Mouse (Mus musculus): ENCODE data around the gene Best1. TPM values are rescaled to one million over a fixed set of nuclear protein-coding genes. Genes with fewer than 3 reads are reported as not detected.
A peak's percentile ranks its signal among the peaks of the same experiment; 100 is the strongest.

Gene Best1
- total RNA-seq, 2 experiments from 2014 or later, result not detected

- ATAC-seq (ENCODE audit: poor library complexity, severe bottlenecking), result peak; percentile 88
These were observed 35.2 kb downstream of the Best1 start for GRCm38 (mm10) chr19:9966096-9966867.

GRCm38 (mm10) chr19:9964205-9964916 lies 37.1 kb downstream of the Best1 start:
- ATAC-seq (ENCODE audit: poor library complexity, severe bottlenecking), result no peak

GRCm38 (mm10) chr19:9960769-9961168 lies 40.7 kb downstream of the Best1 start:
- ATAC-seq (ENCODE audit: poor library complexity, severe bottlenecking), result no peak

GRCm38 (mm10) chr19:9957965-9958364 lies 43.5 kb downstream of the Best1 start:
- no peak for ATAC-seq (ENCODE audit: poor library complexity, severe bottlenecking)

GRCm38 (mm10) chr19:9956624-9957388 lies 44.6 kb downstream of the Best1 start:
- no peak for ATAC-seq (ENCODE audit: poor library complexity, severe bottlenecking)

- no peak for ATAC-seq (ENCODE audit: poor library complexity, severe bottlenecking)
These were observed 46.0 kb downstream of the Best1 start for GRCm38 (mm10) chr19:9955438-9955837.

GRCm38 (mm10) chr19:9954811-9955202 lies 46.6 kb downstream of the Best1 start:
- peak; percentile 57 for ATAC-seq (ENCODE audit: poor library complexity, severe bottlenecking)

GRCm38 (mm10) chr19:9954055-9954810 lies 47.2 kb downstream of the Best1 start:
- peak; percentile 70 for ATAC-seq (ENCODE audit: poor library complexity, severe bottlenecking)

- peak; percentile 38 for ATAC-seq (ENCODE audit: poor library complexity, severe bottlenecking)
These were observed 48.5 kb downstream of the Best1 start for GRCm38 (mm10) chr19:9952912-9953311.

- ATAC-seq (ENCODE audit: poor library complexity, severe bottlenecking), result peak; percentile 67
These were observed 49.0 kb downstream of the Best1 start for GRCm38 (mm10) chr19:9952390-9952789.

- ATAC-seq (ENCODE audit: poor library complexity, severe bottlenecking), result no peak
These were observed 54.4 kb downstream of the Best1 start for GRCm38 (mm10) chr19:9946986-9947385.

- 0 out of 2 replicates have a peak, but pooled peaks have one; percentile 26 for ATAC-seq (ENCODE audit: poor library complexity, severe bottlenecking)
These were observed 55.5 kb downstream of the Best1 start for GRCm38 (mm10) chr19:9945800-9946564.

GRCm38 (mm10) chr19:9942539-9943533 lies 58.6 kb downstream of the Best1 start:
- peak; percentile 31 for ATAC-seq (ENCODE audit: poor library complexity, severe bottlenecking)

- no peak for ATAC-seq (ENCODE audit: poor library complexity, severe bottlenecking)
These were observed 59.6 kb downstream of the Best1 start for GRCm38 (mm10) chr19:9941809-9942208.

GRCm38 (mm10) chr19:9940903-9941302 lies 60.5 kb downstream of the Best1 start:
- ATAC-seq (ENCODE audit: poor library complexity, severe bottlenecking), result no peak

GRCm38 (mm10) chr19:9939841-9940240 lies 61.6 kb downstream of the Best1 start:
- ATAC-seq (ENCODE audit: poor library complexity, severe bottlenecking), result no peak

- ATAC-seq (ENCODE audit: poor library complexity, severe bottlenecking), result peak; percentile 90
These were observed 62.6 kb downstream of the Best1 start for GRCm38 (mm10) chr19:9938824-9939303.

- no peak for ATAC-seq (ENCODE audit: poor library complexity, severe bottlenecking)
These were observed 63.1 kb downstream of the Best1 start for GRCm38 (mm10) chr19:9938156-9938823.

Data from megakaryocyte, adult 5-6 weeks (primary cell).